Mouse (Mus musculus) kidney, adult 18-20 months (tissue): ENCODE measurements around the gene Gm12216.
"Not testable (repeated sequence)": the region's sequence is repeated elsewhere in the genome, so short reads cannot be mapped to it uniquely, and the experiment has no call there.

Experiments used
- DNase-seq: peaks from one replicate; pipeline ENCODE4 v3.0.0; 2021

Gene Gm12216

GRCm38 (mm10) chr11:53873909-53874704, 15.1 kb upstream of the Gm12216 start:
- not testable (repeated sequence) for DNase-seq

- no peak for DNase-seq
Observed at GRCm38 (mm10) chr11:53871786-53872507, 12.9 kb upstream of the Gm12216 start.

GRCm38 (mm10) chr11:53869172-53869571, 10.1 kb upstream of the Gm12216 start:
- DNase-seq = no peak

GRCm38 (mm10) chr11:53868323-53868722, 9.3 kb upstream of the Gm12216 start:
- DNase-seq = not testable (repeated sequence)

GRCm38 (mm10) chr11:53864724-53865310, 5.8 kb upstream of the Gm12216 start:
- DNase-seq = not testable (repeated sequence)

GRCm38 (mm10) chr11:53860944-53861343, 1.9 kb upstream of the Gm12216 start:
- not testable (repeated sequence) for DNase-seq

GRCm38 (mm10) chr11:53858058-53858760, 847 bp downstream of the Gm12216 start:
- DNase-seq = no peak

GRCm38 (mm10) chr11:53853665-53854064, 5.4 kb downstream of the Gm12216 start:
- no peak for DNase-seq

GRCm38 (mm10) chr11:53851795-53852194, 7.3 kb downstream of the Gm12216 start:
- DNase-seq = no peak

GRCm38 (mm10) chr11:53849588-53850320, 9.3 kb downstream of the Gm12216 start:
- DNase-seq = peak; percentile 82

- DNase-seq = peak; percentile 30
Observed at GRCm38 (mm10) chr11:53845680-53846079, 13.4 kb downstream of the Gm12216 start.

GRCm38 (mm10) chr11:53843106-53843505, 15.9 kb downstream of the Gm12216 start:
- DNase-seq = no peak

GRCm38 (mm10) chr11:53842161-53842581, 16.9 kb downstream of the Gm12216 start:
- DNase-seq = no peak

- no peak for DNase-seq
Observed at GRCm38 (mm10) chr11:53841514-53841913, 17.5 kb downstream of the Gm12216 start.

- no peak for DNase-seq
Observed at GRCm38 (mm10) chr11:53839663-53840642, 19.1 kb downstream of the Gm12216 start.

GRCm38 (mm10) chr11:53839147-53839546, 19.9 kb downstream of the Gm12216 start:
- no peak for DNase-seq

GRCm38 (mm10) chr11:53837731-53838130, 21.3 kb downstream of the Gm12216 start:
- no peak for DNase-seq

GRCm38 (mm10) chr11:53835379-53836010, 23.6 kb downstream of the Gm12216 start:
- no peak for DNase-seq

GRCm38 (mm10) chr11:53825409-53825808, 33.6 kb downstream of the Gm12216 start:
- DNase-seq = no peak

GRCm38 (mm10) chr11:53821945-53822338, 37.1 kb downstream of the Gm12216 start:
- no peak for DNase-seq
